Mouse (Mus musculus): ENCODE measurements around the gene Nfya. TPM values are rescaled to one million over a fixed set of nuclear protein-coding genes. Genes with fewer than 3 reads are reported as not detected.

Gene Nfya
- total and polyA plus RNA-seq, 3 experiments = 56.9 to 97.8 TPM; not detected in 1

DNA sequence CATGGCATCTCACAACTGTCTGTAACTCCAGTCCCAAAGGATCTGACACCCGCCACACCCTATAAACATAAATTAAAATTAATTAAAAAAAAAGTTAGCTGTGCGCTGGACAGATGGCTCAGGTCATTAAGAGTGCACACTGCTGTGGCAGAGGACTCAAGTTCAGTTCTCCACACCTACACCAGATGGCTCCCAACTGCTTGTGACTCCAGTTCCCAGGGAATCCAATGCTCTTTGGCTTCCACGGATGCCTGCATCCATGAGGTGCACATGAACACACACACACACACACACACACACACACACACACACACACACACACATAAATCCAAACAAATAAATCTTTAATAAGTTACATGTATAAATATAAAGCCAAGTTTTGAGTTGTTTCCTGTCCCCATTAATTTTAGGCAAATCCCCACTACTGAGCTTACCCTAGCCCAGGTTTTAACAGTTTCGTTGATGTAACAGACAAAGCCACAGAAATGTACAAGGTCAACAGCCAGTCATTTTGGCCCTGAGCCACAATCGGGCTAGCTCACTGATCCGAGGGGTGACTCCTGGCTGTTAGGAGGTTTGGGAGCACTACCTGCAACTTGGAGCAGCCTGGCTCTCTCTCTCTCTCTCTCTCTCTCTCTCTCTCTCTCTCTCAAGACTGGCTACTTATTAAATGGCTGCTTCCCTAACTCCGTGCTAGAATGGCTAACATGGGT, 33.2 kb upstream of the Nfya start:
- no peak overlapping the region for H3K4me3 ChIP-seq (ENCODE audit: control insufficient read depth in 1 of 2, insufficient read depth in 1 of 2, low read depth in 2 of 2, low read length in 2 of 2)
- no peak overlapping the region for H3K27ac ChIP-seq (ENCODE audit: control insufficient read depth, low read depth, low read length)
- H3K36me3 ChIP-seq (ENCODE audit: control insufficient read depth in 1 of 2, insufficient read depth in 2 of 2, low read length in 2 of 2) = no peaks in the 10 kb centered on the region
- DNase-seq (ENCODE audit: low read depth, low spot score) = no peak
- no peak for TF ChIP-seq USF1 (IDR thresholded peaks at IDR 0.05; ENCODE audit: low read depth, low read length)
- no peak for TF ChIP-seq MAX (IDR thresholded peaks at IDR 0.05; ENCODE audit: low read length)
- TF ChIP-seq ZC3H11A (IDR thresholded peaks at IDR 0.05; ENCODE audit: low read depth, low read length) = no peak
- TF ChIP-seq BHLHE40 (IDR thresholded peaks at IDR 0.05; ENCODE audit: borderline replicate concordance, low read depth, low read length) = no peak
- TF ChIP-seq CHD1 (IDR thresholded peaks at IDR 0.05; ENCODE audit: low read depth, low read length) = no peak
- no peak for TF ChIP-seq ZNF384 (IDR thresholded peaks at IDR 0.05; ENCODE audit: low read depth, low read length)
- TF ChIP-seq ETS1 (IDR thresholded peaks at IDR 0.05; ENCODE audit: low read depth, low read length) = no peak
- no peak for TF ChIP-seq HCFC1 (IDR thresholded peaks at IDR 0.05; ENCODE audit: low read depth, low read length)
- no peak for TF ChIP-seq GATA1 (IDR thresholded peaks at IDR 0.05; ENCODE audit: low read depth, low read length)
- TF ChIP-seq MEF2A (IDR thresholded peaks at IDR 0.05; ENCODE audit: extremely low read depth, insufficient replicate concordance, low read depth, low read length, poor library complexity, severe bottlenecking) = no peak
- TF ChIP-seq MYB (IDR thresholded peaks at IDR 0.05; ENCODE audit: low read depth, low read length) = no peak
- TF ChIP-seq SIN3A (IDR thresholded peaks at IDR 0.05; ENCODE audit: low read length) = no peak
- no peaks in the 10 kb centered on the region for H3K4me1 ChIP-seq (ENCODE audit: control insufficient read depth in 1 of 2, insufficient read depth in 2 of 2, low read length in 2 of 2)
- no peaks in the 10 kb centered on the region for H3K27me3 ChIP-seq (ENCODE audit: control insufficient read depth in 1 of 2, insufficient read depth in 2 of 2, low read length in 2 of 2)
- no peaks in the 10 kb centered on the region for H3K79me2 ChIP-seq (ENCODE audit: control insufficient read depth, insufficient read depth, low read length, poor library complexity)
- H3K9ac ChIP-seq (ENCODE audit: control insufficient read depth, low read depth, low read length, poor library complexity, severe bottlenecking) = no peak overlapping the region
- no peaks in the 10 kb centered on the region for H3K9me3 ChIP-seq (replicated peaks; ENCODE audit: insufficient read depth, low read length)

DNA sequence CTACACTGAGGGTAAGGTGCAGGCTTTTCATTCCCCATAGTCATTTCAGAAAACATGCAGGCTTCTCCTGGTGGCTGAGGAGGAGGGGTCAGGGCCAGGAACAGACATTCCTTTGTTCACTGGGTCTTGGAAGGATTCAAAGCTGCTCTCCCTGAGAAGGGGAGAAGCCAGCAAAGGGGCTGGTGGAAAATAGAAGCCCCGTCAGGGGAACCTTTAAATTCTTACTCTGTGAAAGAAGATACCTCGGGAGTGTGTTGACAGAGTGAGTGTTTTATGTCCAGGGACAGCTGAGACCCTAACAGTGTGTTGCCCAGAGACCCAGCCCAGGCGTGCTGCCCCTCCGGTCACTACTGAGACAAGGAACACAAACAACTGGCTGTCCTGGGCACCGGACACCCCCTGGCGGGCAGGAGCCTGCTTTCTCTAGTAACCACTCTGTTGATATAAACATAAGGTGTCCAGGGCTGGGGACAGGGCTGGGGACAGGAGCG, 27.8 kb upstream of the Nfya start:
- H3K27me3 ChIP-seq (ENCODE audit: control insufficient read depth in 1 of 2, insufficient read depth in 2 of 2, low read length in 2 of 2) = no peaks in the 10 kb centered on the region
- no peak overlapping the region for H3K27ac ChIP-seq (ENCODE audit: control insufficient read depth, low read depth, low read length)
- peaks cover 0 to 4% of the 10 kb centered on the region in 2 experiments; a peak in 1 of 4 replicates for H3K36me3 ChIP-seq (ENCODE audit: control insufficient read depth in 1 of 2, insufficient read depth in 2 of 2, low read length in 2 of 2)
- H3K79me2 ChIP-seq (ENCODE audit: control insufficient read depth, insufficient read depth, low read length, poor library complexity) = no peaks in the 10 kb centered on the region
- H3K9me3 ChIP-seq (replicated peaks; ENCODE audit: insufficient read depth, low read length) = no peaks in the 10 kb centered on the region
- H3K9ac ChIP-seq (ENCODE audit: control insufficient read depth, low read depth, low read length, poor library complexity, severe bottlenecking) = no peak overlapping the region
- no peak for DNase-seq (ENCODE audit: low read depth, low spot score)
- no peak for TF ChIP-seq ETS1 (IDR thresholded peaks at IDR 0.05; ENCODE audit: low read depth, low read length)
- H3K4me1 ChIP-seq (ENCODE audit: control insufficient read depth in 1 of 2, insufficient read depth in 2 of 2, low read length in 2 of 2) = peaks cover under 1 to 5% of the 10 kb centered on the region in 2 experiments; a peak in 2 of 4 replicates
- no peak overlapping the region for H3K4me3 ChIP-seq (ENCODE audit: control insufficient read depth in 1 of 2, insufficient read depth in 1 of 2, low read depth in 2 of 2, low read length in 2 of 2)

DNA sequence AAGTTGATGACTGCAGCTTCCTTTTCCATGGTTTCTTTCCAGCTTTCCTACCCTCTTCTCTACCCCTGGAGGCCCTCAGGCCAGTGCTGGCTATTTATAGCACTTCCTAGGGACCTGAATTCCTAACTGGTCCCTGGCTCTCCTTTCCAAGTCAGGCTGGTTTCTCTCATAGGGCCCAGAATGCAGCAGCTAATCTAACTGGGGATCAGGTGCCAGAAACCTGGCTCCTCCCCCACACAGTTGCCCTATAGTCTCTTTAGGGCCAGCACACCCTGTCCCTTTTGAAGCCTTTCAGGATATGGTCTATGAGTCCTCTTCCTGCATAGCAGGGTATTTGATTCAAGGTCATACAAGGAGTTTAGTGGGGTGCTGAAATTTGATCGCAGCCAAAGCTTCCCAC, 26.8 kb upstream of the Nfya start:
- no peak for DNase-seq (ENCODE audit: low read depth, low spot score)
- Histone ChIP-seq H3K36me3 (ENCODE audit: control insufficient read depth in 1 of 2, insufficient read depth in 2 of 2, low read length in 2 of 2) (peaks cover 0 to 6% of the 10 kb centered on the region in 2 experiments; a peak in 1 of 4 replicates), H3K4me1 (ENCODE audit: control insufficient read depth in 1 of 2, insufficient read depth in 2 of 2, low read length in 2 of 2) (peaks cover 2 to 8% of the 10 kb centered on the region in 2 experiments; a peak in 2 of 4 replicates), H3K27ac (ENCODE audit: control insufficient read depth, low read depth, low read length) (no peak overlapping the region), H3K4me3 (ENCODE audit: control insufficient read depth in 1 of 2, insufficient read depth in 1 of 2, low read depth in 2 of 2, low read length in 2 of 2) (no peak overlapping the region), H3K9me3 (replicated peaks; ENCODE audit: insufficient read depth, low read length) (no peaks in the 10 kb centered on the region), H3K9ac (ENCODE audit: control insufficient read depth, low read depth, low read length, poor library complexity, severe bottlenecking) (no peak overlapping the region), H3K27me3 (ENCODE audit: control insufficient read depth in 1 of 2, insufficient read depth in 2 of 2, low read length in 2 of 2) (no peaks in the 10 kb centered on the region), H3K79me2 (ENCODE audit: control insufficient read depth, insufficient read depth, low read length, poor library complexity) (no peaks in the 10 kb centered on the region)
- TF ChIP-seq TAL1 (IDR thresholded peaks at IDR 0.05; ENCODE audit: low read length) (no peak), E2F4 (IDR thresholded peaks at IDR 0.05; ENCODE audit: borderline replicate concordance, low read depth, low read length) (no peak), MYB (IDR thresholded peaks at IDR 0.05; ENCODE audit: low read depth, low read length) (no peak), MEF2A (IDR thresholded peaks at IDR 0.05; ENCODE audit: extremely low read depth, insufficient replicate concordance, low read depth, low read length, poor library complexity, severe bottlenecking) (no peak), ZMIZ1 (IDR thresholded peaks at IDR 0.05; ENCODE audit: low read depth, low read length) (no peak), ETS1 (IDR thresholded peaks at IDR 0.05; ENCODE audit: low read depth, low read length) (no peak), SIN3A (IDR thresholded peaks at IDR 0.05; ENCODE audit: low read length) (no peak), ELF1 (IDR thresholded peaks at IDR 0.05; ENCODE audit: low read depth, low read length) (no peak), CHD1 (IDR thresholded peaks at IDR 0.05; ENCODE audit: low read depth, low read length) (no peak), JUND (IDR thresholded peaks at IDR 0.05; ENCODE audit: low read depth, low read length) (no peak)
